Mouse (Mus musculus) limb, embryonic 13.5 days (tissue): Measurements from ENCODE around the gene Foxn3. TPM values are rescaled to one million over a fixed set of nuclear protein-coding genes. Genes with fewer than 3 reads are reported as not detected.

ENCODE experiments used
- ATAC-seq: fragments of 200-750 bp; cut with Nextera tagmentation; 2 replicates; pipeline ENCODE4 v1.8.0; 2017; ENCODE audit warnings: low read depth, moderate number of reproducible peaks, moderate TSS enrichment; ENCODE audit not compliant: low FRiP score
- H3K27ac ChIP-seq: fragments of 300-500 bp; sonication (generic); 2 replicates; pipeline ENCODE4 v1.5.1; 2015; ENCODE audit warnings: inconsistent platforms, mild to moderate bottlenecking, moderate library complexity
- H3K27me3 ChIP-seq: fragments of 300-500 bp; sonication (generic); 2 replicates; pipeline ENCODE4 v1.6.1; 2015; ENCODE audit warnings: mild to moderate bottlenecking, inconsistent platforms
- H3K36me3 ChIP-seq: fragments of 300-500 bp; sonication (generic); 2 replicates; pipeline ENCODE4 v1.6.1; 2015; ENCODE audit warnings: inconsistent platforms, mild to moderate bottlenecking, moderate library complexity
- H3K4me1 ChIP-seq: fragments of 300-500 bp; sonication (generic); 2 replicates; pipeline ENCODE4 v1.6.1; 2015; ENCODE audit warnings: inconsistent platforms
- H3K4me2 ChIP-seq: fragments of 300-500 bp; sonication (generic); replicated peaks from 2 replicates; pipeline ENCODE4 v1.6.1; 2015; ENCODE audit warnings: inconsistent platforms, mild to moderate bottlenecking, moderate library complexity
- H3K4me3 ChIP-seq: fragments of 300-500 bp; sonication (generic); 2 replicates; pipeline ENCODE4 v1.5.1; 2015; ENCODE audit warnings: moderate library complexity, mild to moderate bottlenecking, inconsistent platforms
- H3K9ac ChIP-seq: fragments of 300-500 bp; sonication (generic); 2 replicates; pipeline ENCODE4 v1.6.1; 2015; ENCODE audit warnings: mild to moderate bottlenecking, inconsistent platforms
- H3K9me3 ChIP-seq: fragments of 300-500 bp; sonication (generic); 2 replicates; pipeline ENCODE4 v1.6.1; 2016; ENCODE audit warnings: inconsistent platforms
- WGBS: fragments of 180-500 bp; shearing (Covaris S2); methylation state at CpG from one replicate; pipeline ENCODE4 v1.1.7; 2015; 5-methylcytosine and 5-hydroxymethylcytosine counted together
- polyA plus RNA-seq: library from polyadenylated mRNA; unstranded; fragments of >200 nt; fragmentation: Nextera tagmentation; extraction: Ambion mirVana; gene quantifications from 2 replicates; pipeline ENCODE4 v1.2.1, GENCODE M21; 2015

The Foxn3 gene
- polyA plus RNA-seq, 1 experiment from 2014 or later, result 130 TPM

GRCm38 (mm10) chr12:99244673-99245072 lies 318.7 kb downstream of the Foxn3 start:
- no peaks in the 10 kb centered on the region for H3K27me3 ChIP-seq
- WGBS, result 90% methylated on average over 9 of the region's 9 CpGs
- no peak overlapping the region for H3K4me3 ChIP-seq
- H3K4me1 ChIP-seq, result peaks cover 39% of the 10 kb centered on the region
- H3K36me3 ChIP-seq, result peaks cover 3% of the 10 kb centered on the region; the same call in 1 of the 2 replicates
- H3K9ac ChIP-seq, result no peak overlapping the region
- no peak overlapping the region for H3K27ac ChIP-seq
- H3K4me2 ChIP-seq, result no peak overlapping the region
- H3K9me3 ChIP-seq, result no peaks in the 10 kb centered on the region
- no peak for ATAC-seq

GRCm38 (mm10) chr12:99244264-99244663 lies 319.1 kb downstream of the Foxn3 start:
- Histone ChIP-seq H3K9ac (no peak overlapping the region), H3K9me3 (no peaks in the 10 kb centered on the region), H3K36me3 (0 out of 2 replicates have a peak, but pooled peaks cover 3% of the 10 kb centered on the region), H3K4me2 (no peak overlapping the region), H3K4me1 (peaks cover 43% of the 10 kb centered on the region), H3K27me3 (no peaks in the 10 kb centered on the region), H3K27ac (no peak overlapping the region), H3K4me3 (no peak overlapping the region)
- no peak for ATAC-seq
- WGBS, result 91% methylated on average over 6 of the region's 6 CpGs

GRCm38 (mm10) chr12:99243316-99243715 lies 320.1 kb downstream of the Foxn3 start:
- no peak overlapping the region for H3K9ac ChIP-seq
- no peaks in the 10 kb centered on the region for H3K27me3 ChIP-seq
- no peak overlapping the region for H3K4me3 ChIP-seq
- H3K4me1 ChIP-seq, result peaks cover 43% of the 10 kb centered on the region
- no peaks in the 10 kb centered on the region for H3K9me3 ChIP-seq
- 0 out of 2 replicates have a peak, but pooled peaks cover 3% of the 10 kb centered on the region for H3K36me3 ChIP-seq
- no peak for ATAC-seq
- no peak overlapping the region for H3K4me2 ChIP-seq
- H3K27ac ChIP-seq, result no peak overlapping the region
- 89% methylated on average over 1 of the region's 1 CpGs for WGBS

GRCm38 (mm10) chr12:99240185-99240726 lies 323.1 kb downstream of the Foxn3 start:
- WGBS, result 61% methylated on average over 5 of the region's 5 CpGs
- Histone ChIP-seq H3K4me1 (peaks cover 35% of the 10 kb centered on the region), H3K4me2 (no peak overlapping the region), H3K27me3 (no peaks in the 10 kb centered on the region), H3K27ac (no peak overlapping the region), H3K9me3 (no peaks in the 10 kb centered on the region), H3K36me3 (0 out of 2 replicates have a peak, but pooled peaks cover 3% of the 10 kb centered on the region), H3K9ac (no peak overlapping the region), H3K4me3 (no peak overlapping the region)
- ATAC-seq, result no peak

- no peak overlapping the region for H3K27ac ChIP-seq
- H3K9ac ChIP-seq, result no peak overlapping the region
- 77% methylated on average over 11 of the region's 11 CpGs for WGBS
- H3K27me3 ChIP-seq, result no peaks in the 10 kb centered on the region
- H3K4me3 ChIP-seq, result no peak overlapping the region
- no peak for ATAC-seq
- H3K36me3 ChIP-seq, result 0 out of 2 replicates have a peak, but pooled peaks cover under 1% of the 10 kb centered on the region
- peaks cover 40% of the 10 kb centered on the region for H3K4me1 ChIP-seq
- no peaks in the 10 kb centered on the region for H3K9me3 ChIP-seq
- no peak overlapping the region for H3K4me2 ChIP-seq
Observed at GRCm38 (mm10) chr12:99239735-99240134, 323.6 kb downstream of the Foxn3 start.

GRCm38 (mm10) chr12:99237497-99237896 lies 325.9 kb downstream of the Foxn3 start:
- H3K9ac ChIP-seq, result no peak overlapping the region
- no peaks in the 10 kb centered on the region for H3K9me3 ChIP-seq
- H3K27ac ChIP-seq, result no peak overlapping the region
- H3K36me3 ChIP-seq, result no peaks in the 10 kb centered on the region
- 87% methylated on average over 9 of the region's 9 CpGs for WGBS
- ATAC-seq, result no peak
- no peak overlapping the region for H3K4me2 ChIP-seq
- H3K27me3 ChIP-seq, result no peaks in the 10 kb centered on the region
- H3K4me1 ChIP-seq, result peaks cover 58% of the 10 kb centered on the region
- H3K4me3 ChIP-seq, result no peak overlapping the region

GRCm38 (mm10) chr12:99234346-99234745 lies 329.0 kb downstream of the Foxn3 start:
- H3K4me1 ChIP-seq, result peaks cover 44% of the 10 kb centered on the region
- H3K27me3 ChIP-seq, result no peaks in the 10 kb centered on the region
- no peak for ATAC-seq
- no peak overlapping the region for H3K4me2 ChIP-seq
- no peak overlapping the region for H3K9ac ChIP-seq
- no peak overlapping the region for H3K27ac ChIP-seq
- no peak overlapping the region for H3K4me3 ChIP-seq
- H3K9me3 ChIP-seq, result no peaks in the 10 kb centered on the region
- H3K36me3 ChIP-seq, result no peaks in the 10 kb centered on the region
- WGBS, result 63% methylated on average over 6 of the region's 6 CpGs

- Histone ChIP-seq H3K9me3 (no peaks in the 10 kb centered on the region), H3K36me3 (no peaks in the 10 kb centered on the region), H3K4me1 (peaks cover 41% of the 10 kb centered on the region), H3K27ac (no peak overlapping the region; the same call in 1 of the 2 replicates), H3K4me2 (no peak overlapping the region), H3K27me3 (no peaks in the 10 kb centered on the region), H3K4me3 (no peak overlapping the region), H3K9ac (no peak overlapping the region)
- ATAC-seq, result no peak
- 82% methylated on average over 2 of the region's 2 CpGs for WGBS
Observed at GRCm38 (mm10) chr12:99233386-99233785, 330.0 kb downstream of the Foxn3 start.

GRCm38 (mm10) chr12:99232478-99232877 lies 330.9 kb downstream of the Foxn3 start:
- H3K4me2 ChIP-seq, result no peak overlapping the region
- H3K36me3 ChIP-seq, result no peaks in the 10 kb centered on the region
- no peaks in the 10 kb centered on the region for H3K9me3 ChIP-seq
- no peaks in the 10 kb centered on the region for H3K27me3 ChIP-seq
- no peak for ATAC-seq
- H3K9ac ChIP-seq, result no peak overlapping the region
- H3K4me1 ChIP-seq, result peaks cover 37% of the 10 kb centered on the region
- WGBS, result 65% methylated on average over 9 of the region's 9 CpGs
- no peak overlapping the region for H3K27ac ChIP-seq
- no peak overlapping the region for H3K4me3 ChIP-seq

GRCm38 (mm10) chr12:99231321-99231720 lies 332.1 kb downstream of the Foxn3 start:
- no peaks in the 10 kb centered on the region for H3K27me3 ChIP-seq
- H3K9ac ChIP-seq, result no peak overlapping the region
- H3K4me1 ChIP-seq, result peaks cover 35% of the 10 kb centered on the region
- no peaks in the 10 kb centered on the region for H3K36me3 ChIP-seq
- H3K9me3 ChIP-seq, result no peaks in the 10 kb centered on the region
- ATAC-seq, result no peak
- 80% methylated on average over 6 of the region's 6 CpGs for WGBS
- no peak overlapping the region for H3K4me3 ChIP-seq
- H3K27ac ChIP-seq, result no peak overlapping the region
- no peak overlapping the region for H3K4me2 ChIP-seq

- H3K4me2 ChIP-seq, result no peak overlapping the region
- no peak overlapping the region for H3K9ac ChIP-seq
- no peak overlapping the region for H3K27ac ChIP-seq
- H3K27me3 ChIP-seq, result no peaks in the 10 kb centered on the region
- peaks cover 39% of the 10 kb centered on the region for H3K4me1 ChIP-seq
- H3K36me3 ChIP-seq, result no peaks in the 10 kb centered on the region
- no peak overlapping the region for H3K4me3 ChIP-seq
- WGBS, result 77% methylated on average over 5 of the region's 5 CpGs
- no peak for ATAC-seq
- H3K9me3 ChIP-seq, result no peaks in the 10 kb centered on the region
Observed at GRCm38 (mm10) chr12:99230783-99231048, 332.7 kb downstream of the Foxn3 start.

GRCm38 (mm10) chr12:99229973-99230782 lies 333.2 kb downstream of the Foxn3 start:
- Histone ChIP-seq H3K4me2 (no peak overlapping the region), H3K4me1 (peaks cover 44% of the 10 kb centered on the region), H3K9me3 (no peaks in the 10 kb centered on the region), H3K36me3 (no peaks in the 10 kb centered on the region), H3K27ac (no peak overlapping the region), H3K9ac (no peak overlapping the region), H3K4me3 (no peak overlapping the region), H3K27me3 (no peaks in the 10 kb centered on the region)
- no peak for ATAC-seq
- WGBS, result 71% methylated on average over 17 of the region's 17 CpGs
